Mouse (Mus musculus) heart, embryonic 10.5 days (tissue): Measurements from ENCODE around the gene Mt3. TPM values are rescaled to one million over a fixed set of nuclear protein-coding genes. Genes with fewer than 3 reads are reported as not detected.
"Not testable (repeated sequence)": the region's sequence is repeated elsewhere in the genome, so short reads cannot be mapped to it uniquely, and the experiment has no call there.

ENCODE experiments used
- DNase-seq: peaks from one replicate; pipeline ENCODE4 v3.0.0-alpha.2; 2017; ENCODE audit warnings: low spot score
- H3K27ac ChIP-seq: fragments of 300-500 bp; sonication (generic); 2 replicates; pipeline ENCODE4 v1.5.1; 2016; ENCODE audit warnings: mild to moderate bottlenecking
- H3K27me3 ChIP-seq: fragments of 300-500 bp; sonication (generic); 2 replicates; pipeline ENCODE4 v1.6.1; 2016; ENCODE audit warnings: mild to moderate bottlenecking; ENCODE audit not compliant: poor library complexity, insufficient read depth, severe bottlenecking
- H3K36me3 ChIP-seq: fragments of 300-500 bp; sonication (generic); 2 replicates; pipeline ENCODE4 v1.6.1; 2016; ENCODE audit warnings: mild to moderate bottlenecking, moderate library complexity
- H3K4me1 ChIP-seq: fragments of 300-500 bp; sonication (generic); 2 replicates; pipeline ENCODE4 v1.6.1; 2016; ENCODE audit warnings: mild to moderate bottlenecking
- H3K4me3 ChIP-seq: fragments of 300-500 bp; sonication (generic); 2 replicates; pipeline ENCODE4 v1.5.1; 2016; ENCODE audit warnings: mild to moderate bottlenecking, moderate library complexity
- H3K9me3 ChIP-seq: fragments of 300-500 bp; sonication (generic); 2 replicates; pipeline ENCODE4 v1.6.1; 2016; ENCODE audit warnings: mild to moderate bottlenecking, moderate library complexity
- WGBS: fragments of 180-500 bp; shearing (Covaris S2); methylation state at CpG from one replicate; pipeline ENCODE4 v1.1.7; 2016; 5-methylcytosine and 5-hydroxymethylcytosine counted together
- polyA plus RNA-seq: library from polyadenylated mRNA; unstranded; fragments of >200 nt; fragmentation: Nextera tagmentation; extraction: Ambion mirVana; gene quantifications from 2 replicates; pipeline ENCODE4 v1.2.1, GENCODE M21; 2016

The Mt3 gene
- polyA plus RNA-seq, 1 experiment from 2014 or later, result 10.6 TPM

DNA sequence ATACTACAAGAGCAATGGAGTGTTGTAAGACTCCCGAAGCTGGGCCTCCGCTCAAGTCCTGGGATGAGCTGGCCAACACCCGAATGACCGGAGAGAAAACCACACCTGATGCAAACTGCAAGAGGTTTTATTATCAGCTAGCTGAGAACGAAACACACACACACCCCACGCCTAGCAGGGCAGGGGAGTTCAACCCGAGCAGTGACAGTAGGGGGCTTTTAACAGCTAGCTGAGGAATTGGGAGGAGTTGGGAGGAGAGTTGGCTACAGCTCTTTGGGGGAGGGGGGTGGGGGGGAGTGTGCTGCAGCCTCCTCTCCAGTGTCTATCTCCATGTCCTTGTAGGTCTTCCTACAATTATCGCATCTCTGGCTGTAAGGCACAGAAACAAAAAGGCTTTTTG, 13.4 kb downstream of the Mt3 start:
- 64% methylated on average over 8 of the region's 8 CpGs for WGBS
- H3K27ac ChIP-seq, H3K4me3 ChIP-seq, DNase-seq, H3K4me1 ChIP-seq, H3K36me3 ChIP-seq, H3K9me3 ChIP-seq: not testable (repeated sequence)
- H3K27me3 ChIP-seq, result peaks cover 28% of the 10 kb centered on the region

DNA sequence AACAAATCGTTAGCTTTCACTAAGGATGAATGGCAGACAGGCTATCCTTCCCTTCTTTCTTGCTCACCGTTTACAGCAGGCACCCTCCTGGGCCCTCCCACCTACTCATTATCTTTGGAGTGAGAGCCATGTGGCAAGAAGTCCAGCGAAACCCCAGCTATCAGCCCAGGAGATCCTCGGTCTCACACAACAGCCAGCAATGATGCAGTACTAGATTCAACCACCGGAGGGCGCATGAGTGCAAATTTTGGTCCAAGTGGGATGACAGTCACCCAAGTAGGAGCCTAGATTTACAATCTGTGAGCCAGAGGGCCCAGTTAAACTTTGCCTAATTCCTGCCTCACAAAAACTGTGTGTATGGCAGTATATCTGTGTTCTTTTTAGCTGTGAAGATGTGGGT, 14.8 kb downstream of the Mt3 start:
- DNase-seq, result peak; percentile 92
- Histone ChIP-seq H3K9me3 (no peaks in the 10 kb centered on the region), H3K27me3 (peaks cover 43% of the 10 kb centered on the region), H3K36me3 (no peaks in the 10 kb centered on the region), H3K27ac (no peak overlapping the region), H3K4me1 (peaks cover 11% of the 10 kb centered on the region), H3K4me3 (0 out of 2 replicates have a peak overlapping the region, but pooled peaks have one; percentile 24)
- WGBS, result 5% methylated on average over 6 of the region's 6 CpGs

DNA sequence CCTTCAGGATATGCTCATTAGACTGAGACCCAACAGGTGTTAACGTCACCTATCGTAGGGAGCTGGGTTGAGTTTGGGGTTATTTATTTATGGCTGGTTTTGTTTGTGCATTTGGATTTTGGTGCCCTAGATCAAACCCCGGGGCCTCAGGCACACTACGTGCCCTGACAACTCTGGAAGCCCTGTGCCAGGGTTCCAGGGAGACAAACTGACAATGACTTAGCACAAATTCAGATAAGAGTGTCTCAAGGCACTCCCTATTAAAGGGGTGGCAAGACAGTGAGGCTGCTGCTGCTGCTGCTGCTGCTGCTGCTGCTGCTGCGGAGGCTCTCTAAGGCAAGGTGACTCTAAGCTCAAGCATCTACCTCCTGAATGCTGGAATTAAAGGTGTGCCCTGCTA, 17.1 kb downstream of the Mt3 start:
- WGBS, result 76% methylated on average over 5 of the region's 5 CpGs
- no peak overlapping the region for H3K27ac ChIP-seq
- H3K4me3 ChIP-seq, result no peak overlapping the region
- H3K4me1 ChIP-seq, result peaks cover 22% of the 10 kb centered on the region
- no peaks in the 10 kb centered on the region for H3K9me3 ChIP-seq
- DNase-seq, result no peak
- no peaks in the 10 kb centered on the region for H3K36me3 ChIP-seq
- H3K27me3 ChIP-seq, result peaks cover 66% of the 10 kb centered on the region

DNA sequence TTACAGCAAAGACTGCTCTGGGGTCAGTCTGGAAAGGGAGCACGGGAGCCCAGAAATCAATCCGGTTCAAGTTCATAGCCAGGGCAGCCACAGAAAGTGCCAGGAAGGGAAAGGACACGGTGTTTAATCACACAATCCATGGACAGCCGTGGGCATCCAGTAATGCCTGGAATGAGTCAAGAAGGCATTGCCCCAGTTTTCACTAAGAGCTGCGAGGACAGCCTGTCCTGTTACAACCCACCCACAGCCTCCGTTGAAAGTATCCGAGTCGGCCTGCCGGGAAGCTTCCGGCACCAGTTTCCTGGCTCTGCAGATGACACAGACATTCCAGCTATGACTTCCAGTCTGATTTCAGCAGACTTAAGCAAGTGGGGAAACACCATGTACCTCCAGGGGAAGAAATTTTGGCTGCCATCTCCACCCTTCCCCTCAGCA, 18.9 kb downstream of the Mt3 start:
- H3K4me1 ChIP-seq, result peaks cover 22% of the 10 kb centered on the region
- no peaks in the 10 kb centered on the region for H3K36me3 ChIP-seq
- no peak for DNase-seq
- H3K27me3 ChIP-seq, result peaks cover 84% of the 10 kb centered on the region
- peak overlapping the region; percentile 61 for H3K4me3 ChIP-seq
- 39% methylated on average over 10 of the region's 10 CpGs for WGBS
- no peaks in the 10 kb centered on the region for H3K9me3 ChIP-seq
- peak overlapping the region; percentile 73; the same call in 1 of the 2 replicates for H3K27ac ChIP-seq

DNA sequence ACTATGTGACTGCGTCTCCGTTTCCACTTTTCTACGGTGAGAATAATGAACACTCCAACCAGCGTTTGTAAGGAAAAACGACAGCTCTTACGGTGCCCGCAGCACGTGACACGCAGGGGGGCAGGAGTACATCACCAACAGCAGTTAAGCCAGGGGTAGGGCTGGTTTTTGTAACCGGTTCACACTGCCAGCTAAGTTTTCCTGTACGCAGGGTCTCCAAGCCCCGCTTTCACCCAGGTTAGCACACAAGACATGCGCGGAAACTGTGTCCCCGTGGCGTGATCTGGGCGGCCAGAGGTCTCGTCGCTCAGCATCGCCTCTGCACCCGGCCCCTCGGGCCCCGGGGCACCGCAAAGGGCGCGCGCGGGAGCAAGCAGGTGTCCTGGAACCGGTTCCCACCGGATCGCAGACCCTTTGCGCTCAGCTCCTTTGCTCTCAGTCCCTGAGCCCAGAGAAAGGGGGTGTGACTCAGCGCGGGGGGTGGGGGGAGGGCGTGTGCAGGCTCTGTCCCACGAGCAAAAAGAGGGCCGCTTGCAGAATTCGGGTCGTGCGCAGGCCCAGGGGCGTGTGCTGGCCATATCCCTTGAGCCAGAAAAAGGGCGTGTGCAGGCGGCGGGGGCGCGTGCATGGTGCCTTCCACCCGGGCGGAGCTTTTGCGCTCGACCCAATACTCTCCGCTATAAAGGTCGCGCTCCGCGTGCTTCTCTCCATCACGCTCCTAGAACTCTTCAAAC, 19.8 kb downstream of the Mt3 start, which contains the start of gene Mt2:
Mt2 (plus strand) TSS at position 590 of the 734 bp plus-strand sequence.
- H3K4me1 ChIP-seq, result peaks cover 22% of the 10 kb centered on the region
- H3K4me3 ChIP-seq, result peak within 1 kb of the TSS; percentile 61
- DNase-seq, result peak; percentile 95
- H3K9me3 ChIP-seq, result no peaks in the 10 kb centered on the region
- peak within 1 kb of the TSS; percentile 73 for H3K27ac ChIP-seq
- peaks cover 93% of the 10 kb centered on the region for H3K27me3 ChIP-seq
- WGBS, result under 1% methylated on average over 56 of the region's 56 CpGs
- H3K36me3 ChIP-seq, result no peaks in the 10 kb centered on the region

DNA sequence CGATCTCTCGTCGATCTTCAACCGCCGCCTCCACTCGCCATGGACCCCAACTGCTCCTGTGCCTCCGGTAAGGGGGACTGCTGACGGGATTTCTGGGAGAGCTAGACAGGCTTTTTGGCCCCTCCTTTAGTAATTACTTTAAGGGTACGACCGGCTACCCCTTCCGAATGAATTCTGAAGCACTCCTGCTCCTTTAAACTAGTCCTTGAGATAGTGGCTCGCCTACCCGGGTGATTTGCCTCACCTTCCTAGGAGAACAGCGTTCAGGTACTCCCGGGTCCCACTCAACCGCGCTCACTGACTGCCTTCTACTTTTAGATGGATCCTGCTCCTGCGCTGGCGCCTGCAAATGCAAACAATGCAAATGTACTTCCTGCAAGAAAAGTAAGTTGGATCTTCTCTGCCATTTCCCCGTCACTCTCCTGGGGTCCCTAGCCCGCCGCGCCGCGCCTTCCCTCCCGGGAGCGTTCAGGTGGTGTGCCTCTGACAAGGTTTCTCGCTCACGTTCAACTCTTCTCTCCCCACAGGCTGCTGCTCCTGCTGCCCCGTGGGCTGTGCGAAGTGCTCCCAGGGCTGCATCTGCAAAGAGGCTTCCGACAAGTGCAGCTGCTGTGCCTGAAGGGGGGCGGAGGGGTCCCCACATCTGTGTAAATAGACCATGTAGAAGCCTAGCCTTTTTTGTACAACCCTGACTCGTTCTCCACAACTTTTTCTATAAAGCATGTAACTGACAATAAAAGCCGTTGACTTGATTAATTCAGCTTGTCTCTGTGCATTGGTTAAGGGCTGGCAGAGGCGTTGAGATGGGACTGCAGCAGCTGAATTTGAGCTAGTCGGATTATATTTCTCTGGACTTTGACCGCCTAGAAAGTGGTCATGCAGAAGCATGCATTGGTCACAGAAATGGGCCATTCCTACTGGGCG, 20.7 kb downstream of the Mt3 start:
- H3K9me3 ChIP-seq, result no peaks in the 10 kb centered on the region
- no peaks in the 10 kb centered on the region for H3K36me3 ChIP-seq
- peaks cover 96% of the 10 kb centered on the region for H3K27me3 ChIP-seq
- H3K4me1 ChIP-seq, result peaks cover 22% of the 10 kb centered on the region
- H3K4me3 ChIP-seq, result peak overlapping the region; percentile 61
- peak; percentile 79 for DNase-seq
- H3K27ac ChIP-seq, result peak overlapping the region; percentile 73
- WGBS, result 2% methylated on average over 39 of the region's 39 CpGs

DNA sequence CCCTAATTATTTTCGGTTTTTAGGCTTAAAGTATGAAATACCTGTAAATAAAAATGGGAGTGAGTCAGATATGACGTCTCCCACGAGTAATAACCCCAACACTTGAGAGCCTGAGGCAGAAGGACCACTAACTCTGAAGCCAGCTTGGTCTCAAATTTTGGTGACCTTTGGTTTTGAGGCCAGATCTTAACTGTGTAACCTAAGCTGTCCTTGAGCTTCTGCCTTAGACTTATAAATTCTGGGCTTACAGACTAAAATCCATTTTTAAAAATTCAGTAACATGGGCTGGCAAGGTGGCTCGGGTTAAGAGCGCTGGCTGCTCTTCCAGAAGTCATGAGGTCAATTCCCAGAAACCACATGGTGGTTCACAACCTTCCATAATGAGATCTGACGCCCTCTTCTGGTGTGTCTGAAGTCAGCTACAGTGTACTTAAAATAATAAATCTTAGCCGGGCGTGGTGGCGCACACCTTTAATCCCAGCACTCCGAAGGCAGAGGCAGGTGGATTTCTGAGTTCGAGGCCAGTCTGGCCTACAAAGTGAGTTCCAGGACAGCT, 21.5 kb downstream of the Mt3 start:
- no peak for DNase-seq
- Histone ChIP-seq H3K27ac (0 out of 2 replicates have a peak overlapping the region, but pooled peaks have one; percentile 73), H3K9me3 (no peaks in the 10 kb centered on the region), H3K4me3 (peak overlapping the region; percentile 61), H3K4me1 (peaks cover 27% of the 10 kb centered on the region), H3K27me3 (peaks cover 100% of the 10 kb centered on the region), H3K36me3 (no peaks in the 10 kb centered on the region)
- 48% methylated on average over 11 of the region's 11 CpGs for WGBS

DNA sequence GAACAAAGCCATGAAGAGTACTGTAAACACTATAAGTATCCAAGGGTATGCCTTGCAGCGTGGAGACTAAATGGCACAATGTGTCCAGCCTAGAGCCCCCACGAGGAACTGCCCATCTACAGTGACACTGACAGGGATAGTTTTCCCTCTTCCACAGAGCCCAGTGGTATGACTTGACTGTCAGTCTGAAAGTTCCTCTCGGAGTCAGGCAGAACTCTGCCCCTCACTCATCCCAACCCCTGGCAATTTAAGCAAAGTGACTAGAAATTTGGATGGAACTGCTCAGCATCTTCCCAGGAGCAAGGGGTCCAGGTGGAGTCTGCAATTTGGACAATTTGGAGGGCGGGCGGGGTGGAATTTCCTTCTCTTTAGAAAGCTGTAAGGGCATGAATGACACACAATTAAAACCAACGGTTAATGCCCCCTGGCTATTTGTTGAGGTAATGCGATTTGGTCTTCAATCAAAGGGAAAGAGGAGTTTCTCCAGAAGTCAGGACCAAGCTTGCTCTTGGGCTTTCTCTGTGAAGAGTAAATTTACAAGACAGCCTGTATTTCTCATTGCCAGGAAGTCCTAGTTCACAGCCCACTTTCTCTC, 22.3 kb downstream of the Mt3 start:
- WGBS, result 37% methylated on average over 7 of the region's 7 CpGs
- Histone ChIP-seq H3K36me3 (no peaks in the 10 kb centered on the region), H3K27ac (no peak overlapping the region), H3K4me1 (peaks cover 33% of the 10 kb centered on the region), H3K9me3 (no peaks in the 10 kb centered on the region), H3K27me3 (peaks cover 99% of the 10 kb centered on the region), H3K4me3 (no peak overlapping the region)
- no peak for DNase-seq

DNA sequence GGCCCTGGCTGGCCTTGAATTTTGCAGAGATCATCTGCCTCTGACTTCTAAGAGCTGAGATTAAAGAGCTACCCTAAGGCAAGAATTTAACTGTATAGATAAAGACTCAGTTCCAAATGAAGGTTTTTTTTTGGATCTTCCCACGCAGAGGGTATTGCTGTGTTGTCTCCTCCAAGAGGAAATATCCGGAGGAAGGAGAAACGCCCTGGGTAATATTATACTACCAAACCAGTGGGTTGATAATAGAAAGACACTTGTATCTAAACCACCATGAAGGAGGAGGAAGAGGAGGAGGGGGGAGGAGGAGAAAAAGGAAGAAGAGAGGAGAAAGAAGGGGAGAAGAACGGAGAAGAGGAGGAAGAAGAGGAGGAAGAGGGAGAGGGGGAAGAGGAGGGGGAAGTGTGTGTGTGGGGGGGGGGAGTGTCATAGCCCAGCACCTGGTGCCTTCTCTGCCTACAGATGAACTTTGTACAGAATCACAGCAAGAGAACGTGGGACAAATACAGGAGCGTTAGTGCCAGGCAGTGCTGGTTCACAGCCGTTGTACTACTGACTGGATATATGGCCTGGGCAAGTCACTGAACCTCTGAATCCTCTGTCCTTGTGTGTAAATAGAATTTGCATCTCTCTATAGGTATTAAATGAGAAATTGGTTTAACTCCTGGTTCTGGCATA, 25.4 kb downstream of the Mt3 start:
- H3K4me1 ChIP-seq, result peaks cover 24% of the 10 kb centered on the region
- H3K27ac ChIP-seq, result no peak overlapping the region
- no peaks in the 10 kb centered on the region for H3K9me3 ChIP-seq
- DNase-seq, result no peak
- no peaks in the 10 kb centered on the region for H3K36me3 ChIP-seq
- H3K4me3 ChIP-seq, result no peak overlapping the region
- WGBS, result 64% methylated on average over 7 of the region's 7 CpGs
- peaks cover 99% of the 10 kb centered on the region for H3K27me3 ChIP-seq

DNA sequence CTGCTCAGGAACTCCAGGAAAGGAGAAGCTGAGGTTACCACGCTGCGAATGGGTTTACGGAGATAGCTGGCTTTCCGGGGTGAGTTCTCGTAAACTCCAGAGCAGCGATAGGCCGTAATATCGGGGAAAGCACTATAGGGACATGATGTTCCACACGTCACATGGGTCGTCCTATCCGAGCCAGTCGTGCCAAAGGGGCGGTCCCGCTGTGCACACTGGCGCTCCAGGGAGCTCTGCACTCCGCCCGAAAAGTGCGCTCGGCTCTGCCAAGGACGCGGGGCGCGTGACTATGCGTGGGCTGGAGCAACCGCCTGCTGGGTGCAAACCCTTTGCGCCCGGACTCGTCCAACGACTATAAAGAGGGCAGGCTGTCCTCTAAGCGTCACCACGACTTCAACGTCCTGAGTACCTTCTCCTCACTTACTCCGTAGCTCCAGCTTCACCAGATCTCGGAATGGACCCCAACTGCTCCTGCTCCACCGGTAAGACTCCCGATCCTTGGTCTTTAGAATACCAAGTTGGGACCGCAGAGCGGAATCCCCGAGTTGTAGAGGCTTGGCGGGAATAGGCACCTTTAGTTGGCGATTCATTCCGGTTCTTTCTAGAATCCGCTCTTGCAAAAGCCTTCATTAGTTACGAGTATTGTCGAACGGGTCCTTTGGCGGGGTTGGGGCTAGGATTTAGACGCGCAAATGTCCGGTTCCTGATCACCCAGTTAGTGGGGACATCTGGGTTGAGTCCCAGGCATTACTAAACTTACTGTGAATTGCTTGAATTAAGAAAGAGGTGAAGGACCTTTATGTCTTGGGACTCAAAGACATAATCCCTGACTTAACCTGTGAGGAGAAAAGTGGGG, 26.7 kb downstream of the Mt3 start, which contains the start of gene Mt1:
Mt1 (plus strand) TSS at position 226 of the 856 bp plus-strand sequence.
- WGBS, result under 1% methylated on average over 50 of the region's 50 CpGs
- DNase-seq, result peak; percentile 99
- peak within 1 kb of the TSS; percentile 83 for H3K27ac ChIP-seq

DNA sequence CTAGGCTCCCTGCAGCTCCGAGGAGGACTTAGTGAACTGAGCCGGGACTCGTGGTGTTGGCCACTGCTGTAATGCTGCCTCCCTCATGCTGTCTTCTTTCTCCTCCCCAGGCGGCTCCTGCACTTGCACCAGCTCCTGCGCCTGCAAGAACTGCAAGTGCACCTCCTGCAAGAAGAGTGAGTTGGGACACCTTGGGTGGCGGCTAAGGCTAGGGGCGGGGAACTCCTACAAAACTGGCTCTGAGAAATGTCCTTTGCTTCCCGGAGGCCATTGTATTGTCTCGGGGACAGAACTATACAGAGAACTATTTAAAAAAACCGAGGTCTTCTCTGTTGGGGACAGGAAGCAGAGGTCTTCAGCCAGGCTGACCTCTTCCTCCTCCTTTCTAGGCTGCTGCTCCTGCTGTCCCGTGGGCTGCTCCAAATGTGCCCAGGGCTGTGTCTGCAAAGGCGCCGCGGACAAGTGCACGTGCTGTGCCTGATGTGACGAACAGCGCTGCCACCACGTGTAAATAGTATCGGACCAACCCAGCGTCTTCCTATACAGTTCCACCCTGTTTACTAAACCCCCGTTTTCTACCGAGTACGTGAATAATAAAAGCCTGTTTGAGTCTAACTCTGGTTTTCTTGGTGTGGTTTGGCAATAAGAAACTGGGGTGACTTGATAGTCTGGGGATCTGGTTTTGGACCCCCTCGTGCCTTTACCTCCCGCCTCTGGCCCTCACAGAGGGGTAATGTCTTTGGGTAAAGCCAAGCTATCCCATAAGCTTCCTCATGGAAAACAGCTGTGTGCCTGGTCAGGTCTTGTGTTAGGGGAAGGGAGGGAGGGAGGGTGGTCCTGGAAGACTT, 27.5 kb downstream of the Mt3 start:
- DNase-seq, result no peak
- no peaks in the 10 kb centered on the region for H3K9me3 ChIP-seq
- peak overlapping the region; percentile 68 for H3K4me3 ChIP-seq
- no peaks in the 10 kb centered on the region for H3K36me3 ChIP-seq
- H3K4me1 ChIP-seq, result peaks cover 36% of the 10 kb centered on the region
- H3K27me3 ChIP-seq, result peaks cover 99% of the 10 kb centered on the region
- 6% methylated on average over 25 of the region's 25 CpGs for WGBS
- H3K27ac ChIP-seq, result peak overlapping the region; percentile 83; the same call in 1 of the 2 replicates

More for the DNA sequence above, 26.7 kb downstream of the Mt3 start, which contains the start of gene Mt1:
- no peaks in the 10 kb centered on the region for H3K9me3 ChIP-seq
- H3K27me3 ChIP-seq, result peaks cover 99% of the 10 kb centered on the region
- peak within 1 kb of the TSS; percentile 68 for H3K4me3 ChIP-seq
- H3K4me1 ChIP-seq, result peaks cover 30% of the 10 kb centered on the region
- H3K36me3 ChIP-seq, result no peaks in the 10 kb centered on the region
